Mouse (Mus musculus): Measurements from ENCODE around the gene Gm20388. TPM values are rescaled to one million over a fixed set of nuclear protein-coding genes. Genes with fewer than 3 reads are reported as not detected.

Gene Gm20388
- polyA plus RNA-seq, 1 experiment from 2014 or later = not detected

- H3K27ac ChIP-seq = peak overlapping the region; percentile 61; the same call in 1 of the 2 replicates
- peaks cover 20% of the 10 kb centered on the region for H3K4me1 ChIP-seq
- ATAC-seq (ENCODE audit: insufficient number of reproducible peaks, insufficient read depth, low FRiP score, low TSS enrichment) = no peak
- peak overlapping the region; percentile 14; the same call in 1 of the 2 replicates for H3K4me2 ChIP-seq (replicated peaks)
- no peak overlapping the region for H3K4me3 ChIP-seq
- no peaks in the 10 kb centered on the region for H3K9me3 ChIP-seq
- no peaks in the 10 kb centered on the region for H3K36me3 ChIP-seq
- H3K9ac ChIP-seq = no peak overlapping the region
- no peaks in the 10 kb centered on the region for H3K27me3 ChIP-seq
- 5% methylated on average over 12 of the region's 12 CpGs for WGBS
These were observed 841.4 kb downstream of the Gm20388 start for GRCm38 (mm10) chr8:120752082-120752452.

- Histone ChIP-seq H3K36me3 (no peaks in the 10 kb centered on the region), H3K9me3 (no peaks in the 10 kb centered on the region), H3K4me3 (no peak overlapping the region), H3K27me3 (no peaks in the 10 kb centered on the region), H3K9ac (no peak overlapping the region), H3K4me1 (peaks cover 20% of the 10 kb centered on the region), H3K27ac (no peak overlapping the region), H3K4me2 (replicated peaks) (no peak overlapping the region)
- ATAC-seq (ENCODE audit: insufficient number of reproducible peaks, insufficient read depth, low FRiP score, low TSS enrichment) = no peak
- WGBS = 93% methylated on average over 22 of the region's 22 CpGs
These were observed 842.8 kb downstream of the Gm20388 start for GRCm38 (mm10) chr8:120753476-120753875.

GRCm38 (mm10) chr8:120755306-120756297 is 845.0 kb downstream of the Gm20388 start:
- Histone ChIP-seq H3K4me1 (peaks cover 20% of the 10 kb centered on the region), H3K27me3 (no peaks in the 10 kb centered on the region), H3K4me2 (replicated peaks) (no peak overlapping the region), H3K9me3 (no peaks in the 10 kb centered on the region), H3K9ac (no peak overlapping the region), H3K4me3 (no peak overlapping the region), H3K27ac (no peak overlapping the region), H3K36me3 (no peaks in the 10 kb centered on the region)
- no peak for ATAC-seq (ENCODE audit: insufficient number of reproducible peaks, insufficient read depth, low FRiP score, low TSS enrichment)
- 50% methylated on average over 19 of the region's 19 CpGs for WGBS

GRCm38 (mm10) chr8:120758005-120758404 is 847.4 kb downstream of the Gm20388 start:
- Histone ChIP-seq H3K9ac (no peak overlapping the region), H3K27me3 (no peaks in the 10 kb centered on the region), H3K9me3 (no peaks in the 10 kb centered on the region), H3K4me2 (replicated peaks) (no peak overlapping the region), H3K27ac (no peak overlapping the region), H3K4me1 (peaks cover 6% of the 10 kb centered on the region; the same call in 1 of the 2 replicates), H3K36me3 (no peaks in the 10 kb centered on the region), H3K4me3 (no peak overlapping the region)
- ATAC-seq (ENCODE audit: insufficient number of reproducible peaks, insufficient read depth, low FRiP score, low TSS enrichment) = no peak
- WGBS = 14% methylated on average over 4 of the region's 4 CpGs

- no peak overlapping the region for H3K4me2 ChIP-seq (replicated peaks)
- 81% methylated on average over 6 of the region's 6 CpGs for WGBS
- no peaks in the 10 kb centered on the region for H3K36me3 ChIP-seq
- H3K9me3 ChIP-seq = no peaks in the 10 kb centered on the region
- H3K27me3 ChIP-seq = no peaks in the 10 kb centered on the region
- no peak overlapping the region for H3K4me3 ChIP-seq
- H3K4me1 ChIP-seq = peaks cover 6% of the 10 kb centered on the region; the same call in 1 of the 2 replicates
- H3K9ac ChIP-seq = no peak overlapping the region
- ATAC-seq (ENCODE audit: insufficient number of reproducible peaks, insufficient read depth, low FRiP score, low TSS enrichment) = no peak
- H3K27ac ChIP-seq = no peak overlapping the region
These were observed 849.2 kb downstream of the Gm20388 start for GRCm38 (mm10) chr8:120759847-120760246.

GRCm38 (mm10) chr8:120760341-120761215 is 849.9 kb downstream of the Gm20388 start:
- H3K27me3 ChIP-seq = 0 out of 2 replicates have a peak, but pooled peaks cover 5% of the 10 kb centered on the region
- ATAC-seq (ENCODE audit: insufficient number of reproducible peaks, insufficient read depth, low FRiP score, low TSS enrichment) = no peak
- WGBS = 83% methylated on average over 19 of the region's 19 CpGs
- no peak overlapping the region for H3K9ac ChIP-seq
- no peaks in the 10 kb centered on the region for H3K36me3 ChIP-seq
- H3K27ac ChIP-seq = no peak overlapping the region
- peaks cover 5% of the 10 kb centered on the region; the same call in 1 of the 2 replicates for H3K4me1 ChIP-seq
- no peak overlapping the region for H3K4me3 ChIP-seq
- no peaks in the 10 kb centered on the region for H3K9me3 ChIP-seq
- H3K4me2 ChIP-seq (replicated peaks) = no peak overlapping the region

- H3K4me1 ChIP-seq = no peaks in the 10 kb centered on the region
- no peaks in the 10 kb centered on the region for H3K36me3 ChIP-seq
- no peak overlapping the region for H3K9ac ChIP-seq
- H3K4me2 ChIP-seq (replicated peaks) = no peak overlapping the region
- H3K9me3 ChIP-seq = no peaks in the 10 kb centered on the region
- H3K4me3 ChIP-seq = no peak overlapping the region
- 69% methylated on average over 5 of the region's 5 CpGs for WGBS
- H3K27me3 ChIP-seq = 0 out of 2 replicates have a peak, but pooled peaks cover 6% of the 10 kb centered on the region
- no peak overlapping the region for H3K27ac ChIP-seq
- no peak for ATAC-seq (ENCODE audit: insufficient number of reproducible peaks, insufficient read depth, low FRiP score, low TSS enrichment)
These were observed 852.6 kb downstream of the Gm20388 start for GRCm38 (mm10) chr8:120763267-120763666.

- Histone ChIP-seq H3K9me3 (no peaks in the 10 kb centered on the region), H3K9ac (no peak overlapping the region), H3K4me3 (no peak overlapping the region), H3K27me3 (0 out of 2 replicates have a peak, but pooled peaks cover 6% of the 10 kb centered on the region), H3K27ac (no peak overlapping the region), H3K36me3 (no peaks in the 10 kb centered on the region), H3K4me2 (replicated peaks) (no peak overlapping the region), H3K4me1 (no peaks in the 10 kb centered on the region)
- ATAC-seq (ENCODE audit: insufficient number of reproducible peaks, insufficient read depth, low FRiP score, low TSS enrichment) = no peak
These were observed 854.0 kb downstream of the Gm20388 start for GRCm38 (mm10) chr8:120764638-120765037.

- no peaks in the 10 kb centered on the region for H3K36me3 ChIP-seq
- no peak for ATAC-seq (ENCODE audit: insufficient number of reproducible peaks, insufficient read depth, low FRiP score, low TSS enrichment)
- no peaks in the 10 kb centered on the region for H3K4me1 ChIP-seq
- no peak overlapping the region for H3K4me3 ChIP-seq
- H3K27me3 ChIP-seq = 0 out of 2 replicates have a peak, but pooled peaks cover 6% of the 10 kb centered on the region
- H3K4me2 ChIP-seq (replicated peaks) = no peak overlapping the region
- no peak overlapping the region for H3K9ac ChIP-seq
- H3K9me3 ChIP-seq = no peaks in the 10 kb centered on the region
- 30% methylated on average over 3 of the region's 3 CpGs for WGBS
- no peak overlapping the region for H3K27ac ChIP-seq
These were observed 856.0 kb downstream of the Gm20388 start for GRCm38 (mm10) chr8:120766622-120767021.

- WGBS = 68% methylated on average over 12 of the region's 12 CpGs
- H3K9me3 ChIP-seq = no peaks in the 10 kb centered on the region
These were observed 858.0 kb downstream of the Gm20388 start for GRCm38 (mm10) chr8:120768454-120769218.

GRCm38 (mm10) chr8:120777184-120777583 is 866.5 kb downstream of the Gm20388 start:
- no peak overlapping the region for H3K4me2 ChIP-seq (replicated peaks)
- no peak overlapping the region for H3K9ac ChIP-seq
- H3K4me3 ChIP-seq = no peak overlapping the region
- WGBS = 92% methylated on average over 10 of the region's 10 CpGs
- H3K27ac ChIP-seq = no peak overlapping the region
- no peaks in the 10 kb centered on the region for H3K36me3 ChIP-seq
- H3K4me1 ChIP-seq = no peaks in the 10 kb centered on the region
- H3K27me3 ChIP-seq = no peaks in the 10 kb centered on the region
- no peak for ATAC-seq (ENCODE audit: insufficient number of reproducible peaks, insufficient read depth, low FRiP score, low TSS enrichment)
- H3K9me3 ChIP-seq = no peaks in the 10 kb centered on the region

More at GRCm38 (mm10) chr8:120768454-120769218, 858.0 kb downstream of the Gm20388 start:
- H3K4me2 ChIP-seq (replicated peaks) = no peak overlapping the region
- no peak for ATAC-seq (ENCODE audit: insufficient number of reproducible peaks, insufficient read depth, low FRiP score, low TSS enrichment)
- H3K4me3 ChIP-seq = no peak overlapping the region
- 0 out of 2 replicates have a peak, but pooled peaks cover 6% of the 10 kb centered on the region for H3K27me3 ChIP-seq
- H3K9ac ChIP-seq = no peak overlapping the region
- H3K4me1 ChIP-seq = no peaks in the 10 kb centered on the region
- no peaks in the 10 kb centered on the region for H3K36me3 ChIP-seq
- no peak overlapping the region for H3K27ac ChIP-seq
